24 mouse cellular contexts compared by ENCODE assay signal in genomic region chr15:96843589-96843988, GRCm38 (mm10).
DNase-seq lines count a peak whose midpoint lies in the region; ATAC-seq and TF ChIP-seq lines count a peak whose summit lies in the region.
"Had no signal": no experiment of that assay in that cellular context is flagged by ENCODE, and none has a peak within 500 bp of the region (broad histone marks: within the 10 kb centered on the region; RNA-seq: fewer than 3 reads in every experiment).

No protein-coding gene starts in this region.

- H3K36me3 ChIP-seq in intestine, embryonic 15.5 days: no peaks in the 10 kb centered on the region
- no peaks in the 10 kb centered on the region for H3K36me3 ChIP-seq in small intestine, adult 2 months (ENCODE audit: control insufficient read depth, insufficient read depth, low read length)
- H3K36me3 ChIP-seq: forebrain, embryonic 10.5 days; heart, embryonic 12.5 days; hindbrain, embryonic 13.5 days; kidney, embryonic 15.5 days; midbrain, embryonic 10.5 days; neural tube, embryonic 15.5 days had no signal

- TF ChIP-seq CTCF in small intestine, adult 2 months (IDR thresholded peaks at IDR 0.05; ENCODE audit: extremely low read depth, insufficient read length, insufficient replicate concordance, low read depth, low read length): no peak

- no peaks in the 10 kb centered on the region for H3K9me3 ChIP-seq in intestine, embryonic 15.5 days
- H3K9me3 ChIP-seq: forebrain, embryonic 10.5 days; hindbrain, embryonic 13.5 days; midbrain, embryonic 10.5 days; neural tube, embryonic 15.5 days had no signal

- WGBS in intestine, embryonic 15.5 days: 59% methylated on average over 7 of the region's 7 CpGs
- WGBS in small intestine, adult 2 months: 81% methylated on average over 7 of the region's 7 CpGs

- no peak overlapping the region for H3K9ac ChIP-seq in intestine, embryonic 15.5 days
- H3K9ac ChIP-seq: heart, embryonic 12.5 days; hindbrain, embryonic 13.5 days; kidney, embryonic 15.5 days; neural tube, embryonic 15.5 days had no signal

- intact Hi-C loops in gastrocnemius, postnatal 14 days (cut with DNase I; ENCODE audit: low total_unique reads): no loop called here

- no peak for TF ChIP-seq POLR2A in small intestine, adult 2 months (IDR thresholded peaks at IDR 0.05; ENCODE audit: low read depth, low read length)

- no peaks in the 10 kb centered on the region for H3K27me3 ChIP-seq in intestine, embryonic 15.5 days (replicated peaks)
- H3K27me3 ChIP-seq in small intestine, adult 2 months (ENCODE audit: control insufficient read depth, insufficient read depth, low read length): no peaks in the 10 kb centered on the region
- H3K27me3 ChIP-seq: heart, embryonic 12.5 days; hindbrain, embryonic 13.5 days; kidney, embryonic 15.5 days; neural tube, embryonic 15.5 days had no signal

- peaks cover 2% of the 10 kb centered on the region; the same call in 1 of the 2 replicates for H3K4me1 ChIP-seq in intestine, embryonic 15.5 days (replicated peaks)
- no peaks in the 10 kb centered on the region; the same call in 1 of the 2 replicates for H3K4me1 ChIP-seq in small intestine, adult 2 months (ENCODE audit: control insufficient read depth, insufficient read depth, insufficient read length, low read length)
- H3K4me1 ChIP-seq: forebrain, embryonic 10.5 days; hindbrain, embryonic 13.5 days; midbrain, embryonic 10.5 days; neural tube, embryonic 15.5 days had no signal

- DNase-seq in gastrocnemius, postnatal 14 days: peak; percentile 21
- no peak for DNase-seq in gastrocnemius, postnatal 25 days
- DNase-seq in kidney, postnatal 10 days: peak; percentile 10
- no peak for DNase-seq in kidney, adult 8-10 months
- no peak for DNase-seq in urinary bladder, postnatal 14 days (ENCODE audit: low spot score)
- DNase-seq in cerebellum, postnatal 10 days: no peak
- DNase-seq: adrenal gland, postnatal 14 days; cerebellum, adult 8-10 months; layer of hippocampus, adult 9-11 months; liver; right cerebral cortex, adult 18-20 months; right cerebral cortex, postnatal 4 days; thymus, postnatal 14 days had no signal

- H3K4me2 ChIP-seq in intestine, embryonic 15.5 days (replicated peaks): no peak overlapping the region
- H3K4me2 ChIP-seq: heart, embryonic 12.5 days; hindbrain, embryonic 13.5 days; kidney, embryonic 15.5 days; neural tube, embryonic 15.5 days had no signal

- no peak overlapping the region for H3K4me3 ChIP-seq in intestine, embryonic 15.5 days (replicated peaks)
- H3K4me3 ChIP-seq in small intestine, adult 2 months (ENCODE audit: low read depth, low read length): no peak overlapping the region
- H3K4me3 ChIP-seq: forebrain, embryonic 10.5 days; heart, embryonic 12.5 days; hindbrain, embryonic 13.5 days; kidney, embryonic 15.5 days; midbrain, embryonic 10.5 days; neural tube, embryonic 15.5 days had no signal

- ATAC-seq in intestine, embryonic 15.5 days: no peak
- ATAC-seq: CD4-positive, CD25-positive, alpha-beta regulatory T cell, adult 4 months; forebrain, embryonic 16.5 days; midbrain, embryonic 16.5 days had no signal

- peak overlapping the region; percentile 5; the same call in 1 of the 2 replicates for H3K27ac ChIP-seq in intestine, embryonic 15.5 days
- 0 out of 2 replicates have a peak overlapping the region, but pooled peaks have one; percentile 25 for H3K27ac ChIP-seq in small intestine, adult 2 months (ENCODE audit: insufficient read depth, low read depth, low read length)
- H3K27ac ChIP-seq: forebrain, embryonic 10.5 days; hindbrain, embryonic 13.5 days; kidney, embryonic 15.5 days; midbrain, embryonic 10.5 days; neural tube, embryonic 15.5 days had no signal

Comparison
In these comparisons a context has a peak if more than half of its experiments do, and no peak if none do; other contexts are left out.
1. DNase-seq: peak in gastrocnemius, postnatal 14 days (single experiment) and kidney, postnatal 10 days (single experiment); none in gastrocnemius, postnatal 25 days (single experiment), kidney, adult 8-10 months (0 of 2), urinary bladder, postnatal 14 days (single experiment) and cerebellum, postnatal 10 days (0 of 2).